Mouse (Mus musculus): ENCODE results near the gene Palm3. TPM values are rescaled to one million over a fixed set of nuclear protein-coding genes. Genes with fewer than 3 reads are reported as not detected.

The Palm3 gene
- polyA plus RNA-seq, 1 experiment from 2014 or later, result 5.8 TPM

GRCm38 (mm10) chr8:84057827-84058226 is 36.6 kb downstream of the Palm3 start:
- no peak overlapping the region for H3K4me3 ChIP-seq (ENCODE audit: low read depth, low read length)
- H3K27me3 ChIP-seq (replicated peaks; ENCODE audit: control insufficient read depth, insufficient read depth, low read length), result no peaks in the 10 kb centered on the region
- H3K9ac ChIP-seq (ENCODE audit: low read length), result no peak overlapping the region
- DNase-seq (ENCODE audit: low spot score) (no peak), ATAC-seq (replicated peaks; ENCODE audit: low FRiP score, low TSS enrichment, low read depth) (no peak)
- no peak overlapping the region for H3K27ac ChIP-seq (ENCODE audit: low read depth)
- no peaks in the 10 kb centered on the region for H3K36me3 ChIP-seq (ENCODE audit: control insufficient read depth, insufficient read depth, low read length)
- H3K4me2 ChIP-seq (ENCODE audit: low read length), result no peak overlapping the region
- 83% methylated on average over 1 of the region's 1 CpGs for WGBS
- H3K4me1 ChIP-seq (replicated peaks; ENCODE audit: control insufficient read depth, insufficient read depth, low read length), result no peaks in the 10 kb centered on the region
- H3K9me3 ChIP-seq (ENCODE audit: control insufficient read depth, low read length), result no peaks in the 10 kb centered on the region

- DNase-seq (ENCODE audit: low spot score), result no peak
- Histone ChIP-seq H3K4me2 (ENCODE audit: low read length) (no peak overlapping the region), H3K9me3 (ENCODE audit: control insufficient read depth, low read length) (no peaks in the 10 kb centered on the region), H3K9ac (ENCODE audit: low read length) (no peak overlapping the region), H3K36me3 (ENCODE audit: control insufficient read depth, insufficient read depth, low read length) (no peaks in the 10 kb centered on the region), H3K4me3 (ENCODE audit: low read depth, low read length) (no peak overlapping the region), H3K27ac (ENCODE audit: low read depth) (no peak overlapping the region), H3K4me1 (replicated peaks; ENCODE audit: control insufficient read depth, insufficient read depth, low read length) (no peaks in the 10 kb centered on the region), H3K27me3 (replicated peaks; ENCODE audit: control insufficient read depth, insufficient read depth, low read length) (no peaks in the 10 kb centered on the region)
- ATAC-seq (replicated peaks; ENCODE audit: low FRiP score, low TSS enrichment, low read depth), result no peak
- WGBS, result 92% methylated on average over 2 of the region's 2 CpGs
These were observed 38.0 kb downstream of the Palm3 start for GRCm38 (mm10) chr8:84059226-84059625.

GRCm38 (mm10) chr8:84060245-84060644 is 39.0 kb downstream of the Palm3 start:
- no peak overlapping the region for H3K4me2 ChIP-seq (ENCODE audit: low read length)
- H3K4me3 ChIP-seq (ENCODE audit: low read depth, low read length), result no peak overlapping the region
- 83% methylated on average over 2 of the region's 2 CpGs for WGBS
- H3K27ac ChIP-seq (ENCODE audit: low read depth), result no peak overlapping the region
- no peaks in the 10 kb centered on the region for H3K27me3 ChIP-seq (replicated peaks; ENCODE audit: control insufficient read depth, insufficient read depth, low read length)
- H3K9ac ChIP-seq (ENCODE audit: low read length), result no peak overlapping the region
- ATAC-seq (replicated peaks; ENCODE audit: low FRiP score, low TSS enrichment, low read depth) (no peak), DNase-seq (ENCODE audit: low spot score) (no peak)
- H3K4me1 ChIP-seq (replicated peaks; ENCODE audit: control insufficient read depth, insufficient read depth, low read length), result no peaks in the 10 kb centered on the region
- no peaks in the 10 kb centered on the region for H3K36me3 ChIP-seq (ENCODE audit: control insufficient read depth, insufficient read depth, low read length)
- H3K9me3 ChIP-seq (ENCODE audit: control insufficient read depth, low read length), result no peaks in the 10 kb centered on the region

- H3K36me3 ChIP-seq (ENCODE audit: control insufficient read depth, insufficient read depth, low read length), result no peaks in the 10 kb centered on the region
- no peak overlapping the region for H3K4me2 ChIP-seq (ENCODE audit: low read length)
- DNase-seq (ENCODE audit: low spot score) (no peak), ATAC-seq (replicated peaks; ENCODE audit: low FRiP score, low TSS enrichment, low read depth) (no peak)
- no peaks in the 10 kb centered on the region for H3K9me3 ChIP-seq (ENCODE audit: control insufficient read depth, low read length)
- no peak overlapping the region for H3K9ac ChIP-seq (ENCODE audit: low read length)
- no peaks in the 10 kb centered on the region for H3K27me3 ChIP-seq (replicated peaks; ENCODE audit: control insufficient read depth, insufficient read depth, low read length)
- H3K4me1 ChIP-seq (replicated peaks; ENCODE audit: control insufficient read depth, insufficient read depth, low read length), result peaks cover 18% of the 10 kb centered on the region
- 69% methylated on average over 8 of the region's 8 CpGs for WGBS
- H3K27ac ChIP-seq (ENCODE audit: low read depth), result no peak overlapping the region
- no peak overlapping the region for H3K4me3 ChIP-seq (ENCODE audit: low read depth, low read length)
These were observed 42.8 kb downstream of the Palm3 start for GRCm38 (mm10) chr8:84063861-84064610.

- H3K9ac ChIP-seq (ENCODE audit: low read length), result peak within 1 kb of the TSS; percentile 70
- WGBS, result 96% methylated on average over 1 of the region's 1 CpGs
- H3K4me3 ChIP-seq (ENCODE audit: low read depth, low read length), result peak within 1 kb of the TSS; percentile 66
- H3K27me3 ChIP-seq (replicated peaks; ENCODE audit: control insufficient read depth, insufficient read depth, low read length), result no peaks in the 10 kb centered on the region
- DNase-seq (ENCODE audit: low spot score), result no peak
- peak within 1 kb of the TSS; percentile 81 for H3K4me2 ChIP-seq (ENCODE audit: low read length)
- no peaks in the 10 kb centered on the region for H3K9me3 ChIP-seq (ENCODE audit: control insufficient read depth, low read length)
- peak within 1 kb of the TSS; percentile 90 for H3K27ac ChIP-seq (ENCODE audit: low read depth)
- no peaks in the 10 kb centered on the region for H3K36me3 ChIP-seq (ENCODE audit: control insufficient read depth, insufficient read depth, low read length)
- peaks cover 23% of the 10 kb centered on the region for H3K4me1 ChIP-seq (replicated peaks; ENCODE audit: control insufficient read depth, insufficient read depth, low read length)
- ATAC-seq (replicated peaks; ENCODE audit: low FRiP score, low TSS enrichment, low read depth), result no peak
These were observed 43.8 kb downstream of the Palm3 start, which contains the start of gene Gm10643 for GRCm38 (mm10) chr8:84065037-84065436. Gm10643 (minus strand) TSS chr8:84065137.

GRCm38 (mm10) chr8:84065457-84066072 is 44.3 kb downstream of the Palm3 start:
- DNase-seq (ENCODE audit: low spot score), result no peak
- no peak for ATAC-seq (replicated peaks; ENCODE audit: low FRiP score, low TSS enrichment, low read depth)
- H3K9ac ChIP-seq (ENCODE audit: low read length), result peak overlapping the region; percentile 70
- peak overlapping the region; percentile 66 for H3K4me3 ChIP-seq (ENCODE audit: low read depth, low read length)
- peaks cover 23% of the 10 kb centered on the region for H3K4me1 ChIP-seq (replicated peaks; ENCODE audit: control insufficient read depth, insufficient read depth, low read length)
- H3K9me3 ChIP-seq (ENCODE audit: control insufficient read depth, low read length), result no peaks in the 10 kb centered on the region
- peak overlapping the region; percentile 81 for H3K4me2 ChIP-seq (ENCODE audit: low read length)
- peak overlapping the region; percentile 90 for H3K27ac ChIP-seq (ENCODE audit: low read depth)
- H3K36me3 ChIP-seq (ENCODE audit: control insufficient read depth, insufficient read depth, low read length), result no peaks in the 10 kb centered on the region
- 27% methylated on average over 5 of the region's 5 CpGs for WGBS
- H3K27me3 ChIP-seq (replicated peaks; ENCODE audit: control insufficient read depth, insufficient read depth, low read length), result no peaks in the 10 kb centered on the region

- Histone ChIP-seq H3K36me3 (ENCODE audit: control insufficient read depth, insufficient read depth, low read length) (no peaks in the 10 kb centered on the region), H3K27me3 (replicated peaks; ENCODE audit: control insufficient read depth, insufficient read depth, low read length) (no peaks in the 10 kb centered on the region), H3K4me3 (ENCODE audit: low read depth, low read length) (peak within 1 kb of the TSS; percentile 99), H3K9me3 (ENCODE audit: control insufficient read depth, low read length) (no peaks in the 10 kb centered on the region), H3K4me2 (ENCODE audit: low read length) (peak within 1 kb of the TSS; percentile 81), H3K9ac (ENCODE audit: low read length) (peak within 1 kb of the TSS; percentile 96), H3K4me1 (replicated peaks; ENCODE audit: control insufficient read depth, insufficient read depth, low read length) (peaks cover 23% of the 10 kb centered on the region), H3K27ac (ENCODE audit: low read depth) (peak within 1 kb of the TSS; percentile 99)
- ATAC-seq (replicated peaks; ENCODE audit: low FRiP score, low TSS enrichment, low read depth) (peak; percentile 98), DNase-seq (ENCODE audit: low spot score) (peak; percentile 97)
- under 1% methylated on average over 51 of the region's 51 CpGs for WGBS
These were observed 45.1 kb downstream of the Palm3 start, which contains the start of gene Rfx1 for GRCm38 (mm10) chr8:84066291-84066930. Rfx1 (plus strand) TSS chr8:84066834.

GRCm38 (mm10) chr8:84067047-84067573 is 45.8 kb downstream of the Palm3 start:
- Histone ChIP-seq H3K4me2 (ENCODE audit: low read length) (peak overlapping the region; percentile 56), H3K27ac (ENCODE audit: low read depth) (peak overlapping the region; percentile 99), H3K4me1 (replicated peaks; ENCODE audit: control insufficient read depth, insufficient read depth, low read length) (peaks cover 23% of the 10 kb centered on the region), H3K27me3 (replicated peaks; ENCODE audit: control insufficient read depth, insufficient read depth, low read length) (no peaks in the 10 kb centered on the region), H3K9me3 (ENCODE audit: control insufficient read depth, low read length) (no peaks in the 10 kb centered on the region), H3K4me3 (ENCODE audit: low read depth, low read length) (peak overlapping the region; percentile 99), H3K9ac (ENCODE audit: low read length) (peak overlapping the region; percentile 96), H3K36me3 (ENCODE audit: control insufficient read depth, insufficient read depth, low read length) (no peaks in the 10 kb centered on the region)
- peak; percentile 76 for ATAC-seq (replicated peaks; ENCODE audit: low FRiP score, low TSS enrichment, low read depth)
- DNase-seq (ENCODE audit: low spot score), result peak; percentile 99
- under 1% methylated on average over 56 of the region's 58 CpGs for WGBS

Measured in intestine, embryonic 14.5 days (tissue).